24 mouse cellular contexts compared by ENCODE assay signal in the genomic region with DNA sequence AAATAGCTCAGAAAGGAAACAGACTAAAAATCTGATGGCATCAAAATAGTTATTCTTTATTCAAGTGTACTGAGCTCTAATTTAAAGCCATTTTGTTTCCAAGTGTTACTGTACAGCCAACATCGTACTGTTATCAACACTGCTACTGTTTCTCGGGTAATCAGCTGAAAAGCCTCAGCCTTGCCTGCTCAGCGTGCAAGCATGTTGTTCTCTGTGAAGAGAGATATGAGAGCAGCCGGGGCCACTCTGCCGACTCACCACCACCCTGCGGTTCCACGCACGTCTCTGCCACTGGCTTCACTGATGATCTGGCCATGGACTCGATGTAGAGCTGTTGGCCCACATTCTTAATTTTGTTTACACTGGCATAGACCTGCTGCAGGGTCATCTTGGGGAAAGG. TPM values are rescaled to one million over a fixed set of nuclear protein-coding genes. Genes with fewer than 3 reads are reported as not detected.
A peak's percentile ranks its signal among the peaks of the same experiment; 100 is the strongest.
DNase-seq lines count a peak whose midpoint lies in the region; ATAC-seq and TF ChIP-seq lines count a peak whose summit lies in the region.
"Had no signal": no experiment of that assay in that cellular context is flagged by ENCODE, and none has a peak within 500 bp of the region (broad histone marks: within the 10 kb centered on the region; RNA-seq: fewer than 3 reads in every experiment).

No protein-coding gene starts in this region.

- no peak for TF ChIP-seq CTCF in MEL (IDR thresholded peaks at IDR 0.05 in 2 of 3, conservative IDR thresholded peaks at IDR 0.05 in 1 of 3; ENCODE audit: control insufficient read depth in 1 of 3, insufficient read depth in 1 of 3, low read depth in 2 of 3, low read length in 3 of 3, poor library complexity in 1 of 3, severe bottlenecking in 1 of 3)
- TF ChIP-seq CTCF in liver, embryonic 14.5 days (IDR thresholded peaks at IDR 0.05; ENCODE audit: low read depth) = no peak

- 0 out of 4 replicates have a peak, but pooled peaks of 1 of the 2 experiments have one; percentile 12 for TF ChIP-seq EP300 in MEL (IDR thresholded peaks at IDR 0.05; ENCODE audit: low read depth in 1 of 2, low read length in 2 of 2)
- TF ChIP-seq EP300 in liver, embryonic 14.5 days (IDR thresholded peaks at IDR 0.05; ENCODE audit: low read depth) = peak; percentile 41

- H3K79me2 ChIP-seq in MEL (ENCODE audit: control insufficient read depth, insufficient read depth, low read length, poor library complexity) = no peaks in the 10 kb centered on the region

- TF ChIP-seq RAD21 in MEL (IDR thresholded peaks at IDR 0.05; ENCODE audit: low read depth, low read length) = no peak

- TF ChIP-seq POLR2A in MEL (IDR thresholded peaks at IDR 0.05; ENCODE audit: control insufficient read depth in 1 of 2, insufficient read depth in 1 of 2, low read depth in 1 of 2, low read length in 2 of 2, poor library complexity in 1 of 2) = no peak

- H3K9ac ChIP-seq in MEL (ENCODE audit: control insufficient read depth, low read depth, low read length, poor library complexity, severe bottlenecking) = no peak overlapping the region
- no peak overlapping the region for H3K9ac ChIP-seq in liver, embryonic 14.5 days (replicated peaks)
- H3K9ac ChIP-seq: embryonic facial prominence, embryonic 12.5 days; heart, embryonic 13.5 days; hindbrain, embryonic 12.5 days had no signal

- H3K36me3 ChIP-seq in MEL (ENCODE audit: control insufficient read depth in 1 of 2, insufficient read depth in 2 of 2, low read length in 2 of 2) = no peaks in the 10 kb centered on the region
- H3K36me3 ChIP-seq in liver, embryonic 14.5 days (replicated peaks; ENCODE audit: control insufficient read depth, insufficient read depth, low read depth) = no peaks in the 10 kb centered on the region
- H3K36me3 ChIP-seq: embryonic facial prominence, embryonic 12.5 days had no signal

- H3K4me2 ChIP-seq in liver, embryonic 14.5 days (ENCODE audit: low read depth) = peak overlapping the region; percentile 31
- H3K4me2 ChIP-seq: embryonic facial prominence, embryonic 12.5 days; heart, embryonic 13.5 days; hindbrain, embryonic 12.5 days had no signal

- no peak overlapping the region for H3K27ac ChIP-seq in MEL (ENCODE audit: control insufficient read depth, low read depth, low read length)
- no peak overlapping the region for H3K27ac ChIP-seq in liver, embryonic 14.5 days
- H3K27ac ChIP-seq: embryonic facial prominence, embryonic 12.5 days; heart, embryonic 13.5 days; hindbrain, embryonic 12.5 days had no signal

- H3K9me3 ChIP-seq in MEL (replicated peaks; ENCODE audit: insufficient read depth, low read length) = no peaks in the 10 kb centered on the region
- H3K9me3 ChIP-seq in liver, embryonic 14.5 days (ENCODE audit: control insufficient read depth, low read length) = no peaks in the 10 kb centered on the region
- H3K9me3 ChIP-seq: embryonic facial prominence, embryonic 12.5 days; heart, embryonic 13.5 days; hindbrain, embryonic 12.5 days had no signal

- DNase-seq in MEL (ENCODE audit: low read depth, low spot score) = peak; percentile 30
- DNase-seq in liver, embryonic 14.5 days (ENCODE audit: low read depth in 3 of 3, low spot score in 3 of 3) = no peak
- no peak for DNase-seq in neural tube, embryonic 10.5 days (ENCODE audit: extremely low spot score, low spot score)
- no peak for DNase-seq in right cerebral cortex, postnatal 25 days
- DNase-seq: adrenal gland, adult 2 months; adrenal gland, postnatal 25 days; cerebellum, adult 2 months; cerebellum, postnatal 14 days; gastrocnemius, postnatal 36 days; heart, adult 11 months; heart, postnatal 4 days had no signal

- ATAC-seq in common myeloid progenitor, adult 5-6 weeks (replicated peaks; ENCODE audit: low read depth, poor library complexity, severe bottlenecking) = peak; percentile 54
- ATAC-seq in liver, embryonic 14.5 days (ENCODE audit: insufficient read depth) = peak; percentile 76
- ATAC-seq in megakaryocyte-erythroid progenitor cell, adult 5-6 weeks (replicated peaks; ENCODE audit: low FRiP score, low TSS enrichment, poor library complexity, severe bottlenecking) = peak; percentile 93
- ATAC-seq: forebrain, embryonic 16.5 days; hindbrain, embryonic 16.5 days had no signal

- H3K4me3 ChIP-seq in MEL (ENCODE audit: control insufficient read depth in 1 of 2, insufficient read depth in 1 of 2, low read depth in 2 of 2, low read length in 2 of 2) = no peak overlapping the region
- no peak overlapping the region for H3K4me3 ChIP-seq in liver, embryonic 14.5 days (ENCODE audit: insufficient read depth in 1 of 2, low read depth in 2 of 2, low read length in 2 of 2)
- H3K4me3 ChIP-seq: embryonic facial prominence, embryonic 12.5 days; heart, embryonic 13.5 days; hindbrain, embryonic 12.5 days had no signal

- H3K4me1 ChIP-seq in MEL (ENCODE audit: control insufficient read depth in 1 of 2, insufficient read depth in 2 of 2, low read length in 2 of 2) = no peaks in the 10 kb centered on the region
- peaks cover 0 to 3% of the 10 kb centered on the region in 2 experiments; a peak in 1 of 4 replicates for H3K4me1 ChIP-seq in liver, embryonic 14.5 days (replicated peaks; ENCODE audit: control insufficient read depth in 2 of 2, insufficient read depth in 2 of 2, low read length in 1 of 2)
- H3K4me1 ChIP-seq: embryonic facial prominence, embryonic 12.5 days; hindbrain, embryonic 12.5 days had no signal

- WGBS in liver, embryonic 14.5 days (ENCODE audit: insufficient replicate concordance) = 17% methylated on average over 9 of the region's 9 CpGs

- no peaks in the 10 kb centered on the region for H3K27me3 ChIP-seq in MEL (ENCODE audit: control insufficient read depth in 1 of 2, insufficient read depth in 2 of 2, low read length in 2 of 2)
- H3K27me3 ChIP-seq in liver, embryonic 14.5 days (ENCODE audit: control insufficient read depth, insufficient read depth, low read length) = no peaks in the 10 kb centered on the region
- H3K27me3 ChIP-seq: CH12.LX; embryonic facial prominence, embryonic 12.5 days; heart, embryonic 13.5 days; hindbrain, embryonic 12.5 days had no signal

TF ChIP-seq in MEL, 35 proteins besides CTCF, POLR2A, EP300 and RAD21:
- TF ChIP-seq ETS1 (IDR thresholded peaks at IDR 0.05; ENCODE audit: low read depth, low read length) (peak; percentile 30; the same call in 1 of the 2 replicates), ZKSCAN1 (IDR thresholded peaks at IDR 0.05; ENCODE audit: low read depth, low read length) (no peak), GATA1 (IDR thresholded peaks at IDR 0.05; ENCODE audit: low read depth, low read length) (peak; percentile 20; the same call in 1 of the 2 replicates), SIN3A (IDR thresholded peaks at IDR 0.05; ENCODE audit: low read length) (peak; percentile 45; the same call in 1 of the 2 replicates)

RNA-seq across cellular contexts. Expression of a gene that starts 20.3 kb away (rescaled TPM):
- total RNA-seq in MEL (2012; rRNA removed) = 3.0 and 3.1 TPM in 2 replicates
- 1 to 10 TPM in 1 of 2 experiments, not detected in 1; 4.5 TPM for polyA plus RNA-seq in MEL (2012; ENCODE audit: insufficient read depth in 1 of 2, insufficient read length in 2 of 2, low read depth in 1 of 2, low replicate concordance in 2 of 2, missing spikeins in 1 of 2)
- total RNA-seq in common myeloid progenitor, adult 5-6 weeks (2017) = 3.7 and 4.8 TPM in 2 replicates
- 2.2 and 2.3 TPM in 2 replicates for polyA plus RNA-seq in liver, embryonic 14.5 days (2012; rRNA removed)
- 2.4 and 2.9 TPM in 2 replicates for polyA plus RNA-seq in liver, embryonic 14.5 days (2014; fragmentation: Nextera tagmentation; extraction: Ambion mirVana)
- 8.4 and 8.9 TPM in 2 replicates for total RNA-seq in megakaryocyte-erythroid progenitor cell, adult 5-6 weeks (2014; fragmentation: Nextera tagmentation)
- 4.4 and 6.1 TPM in 2 replicates for total RNA-seq in megakaryocyte-erythroid progenitor cell, adult 5-6 weeks (2017)

RNA-seq across cellular contexts. Expression of a gene that starts 27.3 kb away (rescaled TPM):
- total RNA-seq in MEL (2012; rRNA removed) = not detected in 2 replicates
- not detected for polyA plus RNA-seq in MEL (2012; ENCODE audit: insufficient read depth in 1 of 2, insufficient read length in 2 of 2, low read depth in 1 of 2, low replicate concordance in 2 of 2, missing spikeins in 1 of 2)
- total RNA-seq in common myeloid progenitor, adult 5-6 weeks (2017) = not detected in 2 replicates
- not detected in 2 replicates for polyA plus RNA-seq in liver, embryonic 14.5 days (2012; rRNA removed)
- polyA plus RNA-seq in liver, embryonic 14.5 days (2014; fragmentation: Nextera tagmentation; extraction: Ambion mirVana) = not detected in 2 replicates
- not detected in 2 replicates for total RNA-seq in megakaryocyte-erythroid progenitor cell, adult 5-6 weeks (2014; fragmentation: Nextera tagmentation)
- not detected in 2 replicates for total RNA-seq in megakaryocyte-erythroid progenitor cell, adult 5-6 weeks (2017)
- total RNA-seq: adrenal gland, adult 2 months; adrenal gland, postnatal 25 days; CH12.LX; gastrocnemius, adult 18-20 months; gastrocnemius, postnatal 36 days; heart, postnatal 4 days had no signal
- polyA plus RNA-seq: adrenal gland, adult 2 months; cortical plate, adult 2 months; embryonic facial prominence, embryonic 12.5 days; forebrain, embryonic 11.5 days; forebrain, embryonic 16.5 days; frontal cortex, adult 2 months; heart, embryonic 13.5 days; heart, postnatal 0 days; hindbrain, embryonic 12.5 days had no signal

RNA-seq across cellular contexts. Expression of a gene that starts 33.6 kb away (rescaled TPM):
- 52.3 and 61.4 TPM in 2 replicates for total RNA-seq in MEL (2012; rRNA removed)
- polyA plus RNA-seq in MEL (2012; ENCODE audit: insufficient read depth in 1 of 2, insufficient read length in 2 of 2, low read depth in 1 of 2, low replicate concordance in 2 of 2, missing spikeins in 1 of 2) = 10 to 100 TPM in 1 of 2 experiments, not detected in 1; 58.4 TPM
- 66.4 and 80.9 TPM in 2 replicates for total RNA-seq in common myeloid progenitor, adult 5-6 weeks (2017)
- polyA plus RNA-seq in liver, embryonic 14.5 days (2012; rRNA removed) = 17.9 and 24.7 TPM in 2 replicates
- polyA plus RNA-seq in liver, embryonic 14.5 days (2014; fragmentation: Nextera tagmentation; extraction: Ambion mirVana) = 11.0 and 14.0 TPM in 2 replicates
- 39.5 and 57.8 TPM in 2 replicates for total RNA-seq in megakaryocyte-erythroid progenitor cell, adult 5-6 weeks (2014; fragmentation: Nextera tagmentation)
- total RNA-seq in megakaryocyte-erythroid progenitor cell, adult 5-6 weeks (2017) = 46.4 and 55.0 TPM in 2 replicates
